Mouse (Mus musculus) CH12.LX (cell line): ENCODE results near the gene Kcnj10.

Experiments used
- CTCF ChIP-seq, 2 experiments: IDR thresholded peaks in 1 of 2; conservative IDR thresholded peaks in 1 of 2; 2 replicates each; pipeline ENCODE4 v1.5.1; 2011 to 2012; ENCODE audit warnings: low read depth in 2 of 2, low read length in 2 of 2, improper control_type of control experiment in 1 of 2, inconsistent platforms in 1 of 2, mild to moderate bottlenecking in 1 of 2, moderate library complexity in 1 of 2
- E2F4 ChIP-seq: IDR thresholded peaks from 2 replicates; pipeline ENCODE4 v1.6.1; 2011; ENCODE audit warnings: low read depth, low read length, improper control_type of control experiment; ENCODE audit not compliant: insufficient replicate concordance
- JUND ChIP-seq: conservative IDR thresholded peaks from 2 replicates; pipeline ENCODE4 v1.6.1; 2011; ENCODE audit warnings: low read depth, low read length, improper control_type of control experiment
- POLR2A ChIP-seq: IDR thresholded peaks from 2 replicates; pipeline ENCODE4 v1.6.1; 2011; ENCODE audit warnings: low read depth, mild to moderate bottlenecking, improper control_type of control experiment, low read length
- SIN3A ChIP-seq: IDR thresholded peaks from 2 replicates; pipeline ENCODE4 v1.6.1; 2012; ENCODE audit warnings: low read length, improper control_type of control experiment, inconsistent platforms
- ZNF384 ChIP-seq: IDR thresholded peaks from 2 replicates; pipeline ENCODE4 v1.6.1; 2012; ENCODE audit warnings: low read depth, low read length, improper control_type of control experiment, inconsistent platforms

GRCm38 (mm10) chr1:172323298-172323697, 17.7 kb upstream of the Kcnj10 start:
- TF ChIP-seq JUND (no peak), POLR2A (no peak), CTCF (conservative IDR thresholded peaks at IDR 0.05 in 1 of 2, IDR thresholded peaks at IDR 0.05 in 1 of 2; ENCODE audit: low read depth in 2 of 2, low read length in 2 of 2) (no peak), E2F4 (no peak), ZNF384 (no peak), SIN3A (no peak)
